Mouse (Mus musculus): ENCODE results near the gene Dis3l2.

The Dis3l2 gene

GRCm38 (mm10) chr1:87073776-87074175, 370.2 kb downstream of the Dis3l2 start:
- peak; percentile 23 for DNase-seq (ENCODE audit: low spot score)

GRCm38 (mm10) chr1:87086196-87086595, 382.6 kb downstream of the Dis3l2 start:
- no peak for DNase-seq (ENCODE audit: low spot score)

- DNase-seq (ENCODE audit: low spot score), result no peak
Observed at GRCm38 (mm10) chr1:87086964-87087363, 383.4 kb downstream of the Dis3l2 start.

- DNase-seq (ENCODE audit: low spot score), result no peak
Observed at GRCm38 (mm10) chr1:87089251-87089650, 385.6 kb downstream of the Dis3l2 start.

GRCm38 (mm10) chr1:87089828-87090227, 386.2 kb downstream of the Dis3l2 start, which contains the start of gene Alppl2:
Alppl2 (minus strand) TSS chr1:87089928.
- no peak for DNase-seq (ENCODE audit: low spot score)

GRCm38 (mm10) chr1:87095642-87096041, 392.0 kb downstream of the Dis3l2 start:
- no peak for DNase-seq (ENCODE audit: low spot score)

GRCm38 (mm10) chr1:87098358-87098975, 394.9 kb downstream of the Dis3l2 start:
- peak; percentile 20 for DNase-seq (ENCODE audit: low spot score)

Data from yolk sac, embryonic 10.5 days (tissue).